Mouse (Mus musculus) embryo, embryonic 10 days (tissue): ENCODE data around the gene Socs3.

Experiments used
- DNase-seq: peaks from one replicate; pipeline ENCODE4 v3.0.0-alpha.2; 2015; ENCODE audit warnings: low spot score

Socs3 gene

GRCm38 (mm10) chr11:117969945-117970872 is at the start of gene Socs3:
Gene Socs3 (minus strand): TSS chr11:117970047.
- DNase-seq, result peak; percentile 95

- no peak for DNase-seq
Measured at GRCm38 (mm10) chr11:118018328-118018727, 48.5 kb upstream of the Socs3 start.

DNA sequence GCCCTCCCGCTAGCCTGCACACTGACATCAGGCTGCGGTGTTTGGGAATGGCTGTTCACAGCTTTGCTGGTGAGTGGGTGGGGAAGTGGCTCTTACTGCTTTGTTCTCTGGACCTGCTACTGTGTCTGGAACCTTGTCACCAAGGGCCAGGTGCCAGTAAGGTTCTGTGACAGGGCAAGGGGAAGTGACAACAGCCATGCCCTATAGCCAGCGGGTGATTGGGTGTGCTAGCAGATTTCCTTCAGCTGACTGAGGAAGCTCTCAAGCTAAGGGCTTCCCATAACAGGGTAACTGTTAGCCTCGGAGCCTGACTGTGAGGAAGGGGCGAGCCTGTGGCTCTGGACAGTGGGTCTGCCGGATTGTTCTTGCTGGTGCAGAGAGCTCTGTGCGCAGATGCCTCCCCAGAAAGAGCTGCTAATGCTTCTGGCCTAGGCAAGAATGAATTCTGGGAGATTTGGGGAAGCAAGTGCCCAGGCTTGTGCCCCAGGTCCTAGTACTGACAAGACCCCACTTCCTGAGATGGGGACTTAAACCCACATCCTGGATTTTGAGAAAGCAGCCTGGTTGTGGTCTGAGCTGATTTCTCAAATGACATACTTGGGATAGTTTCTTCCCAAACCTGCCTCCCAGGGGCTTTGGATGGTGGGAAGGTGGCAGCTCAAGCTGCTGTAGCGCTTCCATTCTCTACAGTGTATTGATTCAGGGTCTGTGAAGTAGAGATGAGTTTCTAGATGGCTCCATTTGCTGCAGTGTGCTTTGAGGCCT is 45.7 kb upstream of the Socs3 start:
- no peak for DNase-seq

DNA sequence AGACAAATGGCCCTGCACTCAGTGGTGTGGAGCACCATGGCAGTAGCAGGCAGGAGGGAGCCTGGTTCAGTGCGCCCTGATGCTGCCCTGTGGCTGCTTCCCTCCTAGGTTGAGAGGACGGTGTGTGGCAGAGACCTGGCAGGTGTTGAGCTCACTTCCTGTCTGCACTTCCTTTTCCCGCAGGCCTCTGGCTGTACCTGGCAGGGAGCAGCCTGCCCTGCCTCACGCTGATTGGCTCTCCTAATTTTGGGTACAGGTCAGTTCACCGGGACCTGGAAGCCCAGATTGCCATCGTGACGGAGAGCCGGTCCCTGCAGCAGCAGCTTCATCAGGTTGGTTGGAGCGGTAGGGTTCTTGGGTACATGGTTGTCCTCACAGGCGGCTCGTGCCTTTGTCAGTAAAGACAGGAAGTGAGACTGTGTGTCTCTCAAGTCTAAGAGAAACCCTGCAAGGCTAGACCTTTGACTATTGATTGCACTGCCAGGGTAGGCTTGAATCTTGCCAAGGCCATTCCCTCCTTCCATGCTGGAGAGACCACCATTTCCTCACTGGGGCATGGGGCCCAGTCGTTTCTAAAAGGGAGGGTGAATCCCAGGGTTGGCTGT is 44.6 kb upstream of the Socs3 start:
- DNase-seq, result no peak

DNA sequence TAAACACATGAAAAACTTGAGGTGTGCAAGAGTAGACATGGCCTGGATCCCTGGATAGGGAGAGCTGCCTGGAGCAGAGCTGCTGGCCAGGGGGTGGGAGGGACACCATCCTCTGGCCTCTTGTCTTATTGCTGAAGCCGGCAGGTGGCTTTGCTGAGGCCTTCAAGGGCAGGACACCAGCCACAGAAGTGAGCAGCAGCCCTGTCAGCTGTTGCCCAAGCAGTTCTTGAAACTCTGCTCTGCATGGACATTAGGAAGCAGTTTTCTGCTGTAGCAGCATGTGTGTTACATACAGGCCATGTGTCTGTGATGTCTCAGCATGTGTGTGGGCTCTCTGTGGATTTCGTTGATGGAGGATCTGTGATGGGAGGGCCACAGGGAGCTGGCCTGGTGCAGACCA is 43.5 kb upstream of the Socs3 start:
- no peak for DNase-seq

DNA sequence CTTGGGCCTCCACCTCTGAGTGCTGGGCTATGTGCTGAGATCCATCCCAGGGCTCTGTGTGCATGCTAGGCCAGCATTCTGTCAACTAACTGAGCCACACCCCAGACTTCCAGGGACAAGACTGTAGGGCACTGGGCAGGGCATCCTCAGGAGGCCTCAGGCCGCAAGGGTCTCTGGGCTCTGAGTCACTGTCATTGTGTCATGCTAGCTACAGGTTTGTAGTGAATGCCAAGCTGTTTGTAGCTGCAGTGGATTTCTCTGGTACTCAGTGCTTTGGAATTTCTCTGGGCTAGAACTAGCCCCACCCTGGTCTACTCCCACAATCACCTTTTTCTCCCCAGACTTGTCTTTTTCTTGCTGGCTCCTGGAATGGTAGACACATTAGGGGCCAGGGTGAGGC is 42.7 kb upstream of the Socs3 start:
- no peak for DNase-seq

GRCm38 (mm10) chr11:118009865-118010571 is 40.2 kb upstream of the Socs3 start:
- no peak for DNase-seq

GRCm38 (mm10) chr11:118008843-118009242 is 39.0 kb upstream of the Socs3 start:
- no peak for DNase-seq

GRCm38 (mm10) chr11:118008144-118008805 is 38.4 kb upstream of the Socs3 start:
- DNase-seq, result peak; percentile 45

DNA sequence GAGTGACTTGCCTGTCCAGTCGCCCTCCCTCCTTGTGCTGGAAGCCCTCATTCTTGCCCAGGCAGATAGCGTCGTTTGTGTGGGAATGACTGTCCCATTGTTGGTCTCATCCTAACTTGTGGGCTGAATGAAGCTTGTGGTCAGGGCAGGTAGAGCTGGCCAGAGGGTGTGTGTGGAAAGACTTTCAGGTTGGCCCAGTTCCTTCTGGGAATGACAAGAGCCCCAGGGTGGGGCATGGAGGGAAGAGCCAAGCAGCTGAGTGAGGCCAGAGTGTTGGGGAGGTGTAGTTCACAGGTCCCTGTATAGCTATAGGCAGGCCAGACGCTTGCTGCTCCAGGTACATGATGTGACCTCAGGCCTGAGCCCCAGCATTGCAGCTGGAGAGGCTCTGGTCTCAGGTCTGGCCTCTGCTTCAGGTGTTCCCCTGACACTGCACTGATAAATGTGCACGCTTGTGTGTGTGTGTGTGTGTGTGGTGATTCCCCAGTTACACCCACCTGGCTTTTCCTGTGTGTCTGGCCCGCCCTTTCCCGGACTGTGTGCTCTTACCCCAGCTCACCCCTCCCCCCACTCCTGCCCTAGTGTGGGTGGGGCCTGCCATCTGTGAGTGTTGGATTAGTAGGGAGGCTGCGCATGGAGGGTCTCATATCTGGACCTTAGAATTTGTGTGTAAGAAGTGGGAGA is 37.8 kb upstream of the Socs3 start:
- DNase-seq, result no peak

- DNase-seq, result no peak
Measured at GRCm38 (mm10) chr11:118004217-118004616, 34.4 kb upstream of the Socs3 start.

DNA sequence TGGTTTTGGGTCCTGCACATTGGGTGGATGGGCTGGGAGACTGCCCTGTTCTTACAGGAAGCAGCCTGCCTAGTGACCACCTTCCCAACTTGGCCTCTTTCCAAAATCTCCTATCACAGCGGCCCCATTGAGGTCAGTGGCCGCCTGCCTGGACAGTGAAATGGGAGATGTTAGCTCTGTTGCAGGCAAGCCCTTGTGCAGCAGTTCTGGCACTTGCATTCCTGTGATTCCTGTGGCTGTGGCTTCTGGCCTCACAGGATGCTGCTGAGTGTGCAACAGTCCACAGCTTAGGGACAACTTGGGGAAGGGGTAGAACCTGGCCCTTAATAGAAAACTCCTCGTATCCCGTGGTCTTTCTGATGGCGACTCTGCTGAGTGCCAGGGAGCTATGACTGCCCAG is 33.9 kb upstream of the Socs3 start:
- no peak for DNase-seq

GRCm38 (mm10) chr11:118003176-118003575 is 33.3 kb upstream of the Socs3 start:
- no peak for DNase-seq

- DNase-seq, result peak; percentile 42
Measured at GRCm38 (mm10) chr11:118000565-118001215, 30.8 kb upstream of the Socs3 start.

- no peak for DNase-seq
Measured at GRCm38 (mm10) chr11:118000083-118000482, 30.2 kb upstream of the Socs3 start.

GRCm38 (mm10) chr11:117999260-117999934 is 29.6 kb upstream of the Socs3 start:
- DNase-seq, result no peak

- DNase-seq, result no peak
Measured at GRCm38 (mm10) chr11:117998356-117998755, 28.5 kb upstream of the Socs3 start.

DNA sequence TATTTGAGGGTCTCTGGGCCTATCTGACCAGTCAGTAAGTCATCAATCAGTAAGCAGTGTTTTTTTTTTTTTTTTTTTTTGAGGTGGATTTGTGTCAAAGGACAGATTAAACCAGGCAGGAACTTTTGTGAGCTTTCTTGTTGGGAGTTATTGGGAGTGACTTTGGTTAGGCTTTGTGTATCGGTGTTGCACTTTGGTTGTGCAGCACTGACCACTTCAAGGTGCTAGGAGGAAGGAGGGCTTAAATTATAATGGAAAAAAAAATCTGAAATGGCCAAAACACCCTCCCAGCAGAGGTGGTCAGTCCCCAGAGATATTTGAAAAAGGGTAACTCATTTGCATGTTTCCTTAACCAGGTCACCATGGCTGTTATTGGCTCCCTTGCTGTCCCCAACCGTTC is 27.2 kb upstream of the Socs3 start:
- DNase-seq, result no peak

DNA sequence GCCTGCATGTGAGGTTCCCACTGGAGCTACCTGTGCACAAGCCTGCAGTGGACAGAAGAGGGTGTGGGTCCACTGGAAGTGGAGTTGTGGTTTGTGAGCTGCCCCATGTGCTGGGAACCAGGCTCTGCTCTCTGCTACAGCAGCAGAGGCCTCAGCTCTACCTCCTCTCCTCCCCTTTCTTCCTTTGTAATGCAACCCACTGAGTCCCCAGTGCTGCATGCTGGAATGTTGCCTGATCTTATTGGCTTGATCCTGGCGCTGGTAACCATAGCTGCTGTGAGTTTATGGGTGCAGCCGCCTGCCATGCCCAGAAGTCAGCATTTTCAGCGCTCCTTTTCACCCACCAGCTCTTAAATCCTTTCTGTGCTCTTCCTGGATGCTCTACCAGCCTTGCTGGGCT is 26.2 kb upstream of the Socs3 start:
- DNase-seq, result no peak

DNA sequence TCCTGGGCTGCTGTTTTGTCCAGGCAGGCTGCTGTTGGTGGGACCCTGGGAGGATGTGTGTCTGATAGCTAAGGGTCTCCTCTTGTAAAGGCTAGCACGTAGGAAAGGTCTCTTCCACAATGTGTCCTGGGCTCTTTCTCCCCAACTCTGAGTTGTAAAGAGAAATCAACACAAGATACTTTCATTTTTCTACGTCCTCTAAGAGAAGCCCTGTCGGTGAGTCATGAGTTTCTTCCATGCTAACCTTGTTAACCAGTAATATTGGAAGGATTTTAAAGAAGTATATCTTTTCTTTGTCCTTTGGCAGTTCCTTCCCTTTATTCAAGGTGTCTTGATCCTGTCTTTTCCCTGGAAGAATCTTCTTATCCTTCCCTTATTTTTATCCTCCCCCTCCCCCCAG is 25.8 kb upstream of the Socs3 start:
- DNase-seq, result no peak
